Mouse (Mus musculus) forebrain, embryonic 14.5 days (tissue): ENCODE measurements around the gene Olfm2. TPM values are rescaled to one million over a fixed set of nuclear protein-coding genes. Genes with fewer than 3 reads are reported as not detected.
A peak's percentile ranks its signal among the peaks of the same experiment; 100 is the strongest.

Source experiments
- ATAC-seq: fragments of 200-750 bp; cut with Nextera tagmentation; 2 replicates; pipeline ENCODE4 v1.8.0; 2017; ENCODE audit warnings: mild to moderate bottlenecking, moderate library complexity
- DNase-seq: peaks from one replicate; pipeline ENCODE4 v3.0.0-alpha.2; 2015; ENCODE audit warnings: low spot score
- H3K27ac ChIP-seq: fragments of 300-500 bp; sonication (generic); 2 replicates; pipeline ENCODE4 v1.5.1; 2014; ENCODE audit warnings: low read depth, mild to moderate bottlenecking, control low read depth, low read length, moderate library complexity
- H3K27me3 ChIP-seq: fragments of 300-500 bp; sonication (generic); replicated peaks from 2 replicates; pipeline ENCODE4 v1.6.1; 2014; ENCODE audit warnings: low read length, control low read depth, mixed read lengths; ENCODE audit not compliant: control insufficient read depth, insufficient read depth
- H3K36me3 ChIP-seq: fragments of 300-500 bp; sonication (generic); 2 replicates; pipeline ENCODE4 v1.6.1; 2014; ENCODE audit warnings: low read length, control low read depth; ENCODE audit not compliant: control insufficient read depth, insufficient read depth
- H3K4me1 ChIP-seq: fragments of 300-500 bp; sonication (generic); 2 replicates; pipeline ENCODE4 v1.6.1; 2014; ENCODE audit warnings: antibody characterized with exemption, low read length, control low read depth; ENCODE audit not compliant: control insufficient read depth, insufficient read depth
- H3K4me2 ChIP-seq: fragments of 300-500 bp; sonication (generic); 2 replicates; pipeline ENCODE4 v1.6.1; 2014; ENCODE audit warnings: mild to moderate bottlenecking, control low read depth, low read length
- H3K4me3 ChIP-seq: fragments of 300-500 bp; sonication (generic); 2 replicates; pipeline ENCODE4 v1.5.1; 2014; ENCODE audit warnings: low read depth, low read length, control low read depth
- H3K9ac ChIP-seq: fragments of 300-500 bp; sonication (generic); 2 replicates; pipeline ENCODE4 v1.6.1; 2014; ENCODE audit warnings: mild to moderate bottlenecking, low read length, control low read depth, moderate library complexity
- H3K9me3 ChIP-seq: fragments of 300-500 bp; sonication (generic); replicated peaks from 2 replicates; pipeline ENCODE4 v1.6.1; 2016; ENCODE audit warnings: low read length, control low read depth, mixed read lengths; ENCODE audit not compliant: control insufficient read depth
- WGBS: fragments of 180-500 bp; shearing (Covaris S2); extraction: QIAGEN DNeasy Blood & Tissue Kit; methylation state at CpG from one replicate; pipeline ENCODE4 v1.1.7; 2014; 5-methylcytosine and 5-hydroxymethylcytosine counted together
- polyA plus RNA-seq: library from polyadenylated mRNA; unstranded; fragments of >200 nt; fragmentation: Nextera tagmentation; extraction: Ambion mirVana; gene quantifications from 2 replicates; pipeline ENCODE4 v1.2.1, GENCODE M21; 2014

Gene Olfm2
- polyA plus RNA-seq, 1 experiment from 2014 or later = 88.7 TPM

GRCm38 (mm10) chr9:20737227-20737626, 8.9 kb downstream of the Olfm2 start:
- Histone ChIP-seq H3K36me3 (no peaks in the 10 kb centered on the region), H3K9me3 (no peaks in the 10 kb centered on the region), H3K27me3 (no peaks in the 10 kb centered on the region), H3K4me3 (no peak overlapping the region), H3K9ac (no peak overlapping the region), H3K4me2 (no peak overlapping the region), H3K4me1 (no peaks in the 10 kb centered on the region), H3K27ac (no peak overlapping the region)
- DNase-seq (no peak), ATAC-seq (no peak)
- WGBS = 96% methylated on average over 2 of the region's 2 CpGs

GRCm38 (mm10) chr9:20734692-20735091, 11.5 kb downstream of the Olfm2 start:
- Histone ChIP-seq H3K4me1 (no peaks in the 10 kb centered on the region), H3K27me3 (no peaks in the 10 kb centered on the region), H3K9ac (no peak overlapping the region), H3K36me3 (no peaks in the 10 kb centered on the region), H3K4me3 (no peak overlapping the region), H3K9me3 (no peaks in the 10 kb centered on the region), H3K4me2 (no peak overlapping the region), H3K27ac (no peak overlapping the region)
- WGBS = 74% methylated on average over 3 of the region's 3 CpGs
- ATAC-seq = no peak
- DNase-seq = no peak

GRCm38 (mm10) chr9:20731797-20732196, 14.4 kb downstream of the Olfm2 start:
- Histone ChIP-seq H3K4me1 (0 out of 2 replicates have a peak, but pooled peaks cover 4% of the 10 kb centered on the region), H3K36me3 (no peaks in the 10 kb centered on the region), H3K4me2 (no peak overlapping the region), H3K27ac (no peak overlapping the region), H3K9ac (no peak overlapping the region), H3K9me3 (no peaks in the 10 kb centered on the region), H3K4me3 (no peak overlapping the region), H3K27me3 (peaks cover 12% of the 10 kb centered on the region; the same call in 1 of the 2 replicates)
- 70% methylated on average over 4 of the region's 4 CpGs for WGBS
- DNase-seq (no peak), ATAC-seq (no peak)

GRCm38 (mm10) chr9:20729451-20729850, 16.7 kb downstream of the Olfm2 start:
- H3K9ac ChIP-seq = no peak overlapping the region
- H3K27ac ChIP-seq = no peak overlapping the region
- no peaks in the 10 kb centered on the region for H3K9me3 ChIP-seq
- no peak overlapping the region for H3K4me2 ChIP-seq
- no peak for ATAC-seq
- WGBS = 39% methylated on average over 6 of the region's 6 CpGs
- no peak for DNase-seq
- no peak overlapping the region for H3K4me3 ChIP-seq
- peaks cover 11% of the 10 kb centered on the region for H3K4me1 ChIP-seq
- peaks cover 18% of the 10 kb centered on the region for H3K27me3 ChIP-seq
- H3K36me3 ChIP-seq = no peaks in the 10 kb centered on the region

GRCm38 (mm10) chr9:20727601-20728113, 18.5 kb downstream of the Olfm2 start:
- H3K9ac ChIP-seq = peak overlapping the region; percentile 73
- H3K27ac ChIP-seq = no peak overlapping the region
- WGBS = under 1% methylated on average over 46 of the region's 46 CpGs
- H3K9me3 ChIP-seq = no peaks in the 10 kb centered on the region
- H3K4me1 ChIP-seq = peaks cover 11% of the 10 kb centered on the region
- H3K4me2 ChIP-seq = peak overlapping the region; percentile 99
- peak overlapping the region; percentile 51 for H3K4me3 ChIP-seq
- ATAC-seq = peak; percentile 67
- no peaks in the 10 kb centered on the region for H3K36me3 ChIP-seq
- peak; percentile 63 for DNase-seq
- H3K27me3 ChIP-seq = peaks cover 18% of the 10 kb centered on the region

GRCm38 (mm10) chr9:20726859-20727600, 19.1 kb downstream of the Olfm2 start:
- peaks cover 18% of the 10 kb centered on the region for H3K27me3 ChIP-seq

GRCm38 (mm10) chr9:20726134-20726858, 19.9 kb downstream of the Olfm2 start:
- Histone ChIP-seq H3K4me2 (peak overlapping the region; percentile 99), H3K9me3 (no peaks in the 10 kb centered on the region), H3K4me1 (peaks cover 11% of the 10 kb centered on the region), H3K36me3 (no peaks in the 10 kb centered on the region), H3K9ac (peak overlapping the region; percentile 73), H3K27ac (no peak overlapping the region), H3K27me3 (peaks cover 18% of the 10 kb centered on the region), H3K4me3 (peak overlapping the region; percentile 51)
- WGBS = 1% methylated on average over 41 of the region's 42 CpGs
- ATAC-seq (peak; percentile 21; the same call in 1 of the 2 replicates), DNase-seq (no peak)

More at GRCm38 (mm10) chr9:20726859-20727600, 19.1 kb downstream of the Olfm2 start:
- Histone ChIP-seq H3K4me2 (peak overlapping the region; percentile 99), H3K9me3 (no peaks in the 10 kb centered on the region), H3K27ac (no peak overlapping the region), H3K4me1 (peaks cover 11% of the 10 kb centered on the region), H3K9ac (peak overlapping the region; percentile 73), H3K36me3 (no peaks in the 10 kb centered on the region), H3K4me3 (peak overlapping the region; percentile 51)
- ATAC-seq (peak; percentile 43), DNase-seq (peak; percentile 60)
- under 1% methylated on average over 47 of the region's 54 CpGs for WGBS

GRCm38 (mm10) chr9:20721582-20721981, 24.6 kb downstream of the Olfm2 start:
- WGBS = 93% methylated on average over 2 of the region's 2 CpGs
- no peaks in the 10 kb centered on the region for H3K9me3 ChIP-seq
- H3K4me1 ChIP-seq = peaks cover 7% of the 10 kb centered on the region
- H3K4me2 ChIP-seq = no peak overlapping the region
- H3K4me3 ChIP-seq = no peak overlapping the region
- no peak overlapping the region for H3K9ac ChIP-seq
- no peak for ATAC-seq
- no peak overlapping the region for H3K27ac ChIP-seq
- H3K27me3 ChIP-seq = peaks cover 4% of the 10 kb centered on the region
- DNase-seq = no peak
- no peaks in the 10 kb centered on the region for H3K36me3 ChIP-seq
